Mouse (Mus musculus): ENCODE data around the gene Gm42669.

The Gm42669 gene

GRCm38 (mm10) chr5:107521897-107522296 is 14.5 kb downstream of the Gm42669 start:
- peak; percentile 74 for DNase-seq

GRCm38 (mm10) chr5:107524281-107524680 is 16.9 kb downstream of the Gm42669 start:
- DNase-seq, result peak; percentile 76

- no peak for DNase-seq
Observed at GRCm38 (mm10) chr5:107528856-107529255, 21.4 kb downstream of the Gm42669 start.

- no peak for DNase-seq
Observed at GRCm38 (mm10) chr5:107533590-107533989, 26.2 kb downstream of the Gm42669 start.

- no peak for DNase-seq
Observed at GRCm38 (mm10) chr5:107534581-107534980, 27.2 kb downstream of the Gm42669 start, which contains the start of gene 1700028K03Rik. Gene 1700028K03Rik, plus strand, starts transcription at chr5:107534709.

- DNase-seq, result no peak
Observed at GRCm38 (mm10) chr5:107541696-107542095, 34.3 kb downstream of the Gm42669 start.

GRCm38 (mm10) chr5:107545927-107546326 is 38.5 kb downstream of the Gm42669 start:
- DNase-seq, result no peak

GRCm38 (mm10) chr5:107547955-107548354 is 40.5 kb downstream of the Gm42669 start:
- no peak for DNase-seq

- DNase-seq, result no peak
Observed at GRCm38 (mm10) chr5:107548444-107548843, 41.0 kb downstream of the Gm42669 start.

GRCm38 (mm10) chr5:107554336-107554735 is 46.9 kb downstream of the Gm42669 start:
- DNase-seq, result no peak

- DNase-seq, result no peak
Observed at GRCm38 (mm10) chr5:107556969-107557368, 49.5 kb downstream of the Gm42669 start.

GRCm38 (mm10) chr5:107569148-107569547 is 61.7 kb downstream of the Gm42669 start:
- no peak for DNase-seq

GRCm38 (mm10) chr5:107597301-107598077 is 90.1 kb downstream of the Gm42669 start, which contains the start of the genes Rpap2 and Glmn:
Gene Rpap2, plus strand, starts transcription at chr5:107597373.
Gene Glmn, minus strand, starts transcription at chr5:107597888.
- DNase-seq, result peak; percentile 88

- DNase-seq, result no peak
Observed at GRCm38 (mm10) chr5:107598380-107598779, 91.0 kb downstream of the Gm42669 start.

GRCm38 (mm10) chr5:107611224-107611623 is 103.8 kb downstream of the Gm42669 start:
- DNase-seq, result peak; percentile 59

- DNase-seq, result no peak
Observed at GRCm38 (mm10) chr5:107617986-107618385, 110.6 kb downstream of the Gm42669 start.

GRCm38 (mm10) chr5:107621327-107621726 is 113.9 kb downstream of the Gm42669 start:
- DNase-seq, result no peak

All from right cerebral cortex, adult 18-20 months (tissue).